Mouse (Mus musculus): ENCODE measurements around the gene AI413582. TPM values are rescaled to one million over a fixed set of nuclear protein-coding genes. Genes with fewer than 3 reads are reported as not detected.

The AI413582 gene
- total and polyA plus RNA-seq, 3 experiments: 14.6 to 43.6 (median 30.2) TPM

DNA sequence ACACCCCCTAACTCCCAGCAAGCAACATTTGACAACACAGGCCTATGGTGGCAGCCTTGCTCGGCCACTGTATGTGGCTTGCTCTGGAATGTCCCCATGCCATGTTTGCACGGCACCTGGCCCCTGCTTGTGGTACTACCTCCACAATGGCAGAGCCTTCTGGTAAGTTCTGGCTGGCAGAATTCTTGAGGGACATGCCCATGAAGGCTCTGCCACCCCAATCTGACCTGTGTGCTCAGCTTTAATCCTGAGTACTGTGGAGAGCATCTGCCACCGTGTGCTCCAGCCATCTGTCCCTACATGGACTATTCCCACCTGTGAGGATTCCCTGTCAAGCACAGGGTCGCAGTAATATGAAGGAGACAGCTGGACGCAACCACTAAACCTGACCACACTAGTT, 35.3 kb upstream of the AI413582 start:
- dilution Hi-C loops (cut with MboI; ENCODE audit: extremely low pct_ligation_motif_present, extremely low pct_unique_long_range_greater_than_20kb, low sequenced_read_pairs) (no loop called here), in situ Hi-C loops (cut with MboI; ENCODE audit: low pct_ligation_motif_present, low pct_unique_long_range_greater_than_20kb, low sequenced_read_pairs) (no loop called here)
- H3K27ac ChIP-seq (ENCODE audit: insufficient read depth, low read depth): no peak overlapping the region
- peaks cover 0 to 32% of the 10 kb centered on the region in 2 experiments; a peak in 2 of 4 replicates for H3K4me1 ChIP-seq (ENCODE audit: control insufficient read depth in 1 of 2, insufficient read depth in 2 of 2)
- peaks cover 13% of the 10 kb centered on the region for H3K79me2 ChIP-seq (replicated peaks; ENCODE audit: control insufficient read depth, extremely low read depth, insufficient read depth, poor library complexity, severe bottlenecking)
- no peak overlapping the region for H3K4me3 ChIP-seq (replicated peaks in 1 of 3; ENCODE audit: low read depth in 2 of 3, low read length in 2 of 3, poor library complexity in 1 of 3)
- TF ChIP-seq POLR2A (IDR thresholded peaks at IDR 0.05; ENCODE audit: low read depth, low read length) (no peak), JUN (IDR thresholded peaks at IDR 0.05; ENCODE audit: insufficient read depth, low read depth, low read length) (no peak), MXI1 (IDR thresholded peaks at IDR 0.05; ENCODE audit: low read depth, low read length) (no peak), MEF2A (IDR thresholded peaks at IDR 0.05; ENCODE audit: borderline replicate concordance, low read depth, low read length) (no peak), MYC (IDR thresholded peaks at IDR 0.05; ENCODE audit: low read depth, low read length) (no peak), UBTF (IDR thresholded peaks at IDR 0.05; ENCODE audit: low read depth, low read length) (no peak), E2F4 (IDR thresholded peaks at IDR 0.05; ENCODE audit: insufficient replicate concordance, low read depth, low read length) (no peak), ZC3H11A (IDR thresholded peaks at IDR 0.05; ENCODE audit: low read depth, low read length) (no peak), SMC3 (IDR thresholded peaks at IDR 0.05; ENCODE audit: low read depth, low read length) (no peak), MAX (IDR thresholded peaks at IDR 0.05; ENCODE audit: low read length) (no peak), TBP (conservative IDR thresholded peaks at IDR 0.05; ENCODE audit: low read depth, low read length) (no peak), ETS1 (conservative IDR thresholded peaks at IDR 0.05; ENCODE audit: low read depth, low read length) (no peak), USF2 (conservative IDR thresholded peaks at IDR 0.05; ENCODE audit: low read depth, low read length) (no peak), RCOR1 (conservative IDR thresholded peaks at IDR 0.05; ENCODE audit: low read depth, low read length) (no peak), NELFE (IDR thresholded peaks at IDR 0.05; ENCODE audit: low read depth, low read length) (no peak), IRF4 (IDR thresholded peaks at IDR 0.05; ENCODE audit: low read depth, low read length) (no peak), CHD2 (IDR thresholded peaks at IDR 0.05; ENCODE audit: low read length) (no peak), SIN3A (IDR thresholded peaks at IDR 0.05; ENCODE audit: low read length) (no peak)
- H3K9me3 ChIP-seq (replicated peaks; ENCODE audit: low read length): no peaks in the 10 kb centered on the region
- H3K4me2 ChIP-seq (ENCODE audit: insufficient read depth, low read depth, poor library complexity, severe bottlenecking): no peak overlapping the region
- no peak for DNase-seq (ENCODE audit: extremely low read depth)
- H3K27me3 ChIP-seq (replicated peaks): no peaks in the 10 kb centered on the region
- peaks cover 9 to 37% of the 10 kb centered on the region in 2 experiments for H3K36me3 ChIP-seq (replicated peaks in 1 of 2; ENCODE audit: control insufficient read depth in 1 of 2, insufficient read depth in 1 of 2, low read length in 1 of 2)
- H3K9ac ChIP-seq (ENCODE audit: insufficient read depth, low read depth): no peak overlapping the region

- peaks cover 13% of the 10 kb centered on the region for H3K79me2 ChIP-seq (replicated peaks; ENCODE audit: control insufficient read depth, extremely low read depth, insufficient read depth, poor library complexity, severe bottlenecking)
- dilution Hi-C loops (cut with MboI; ENCODE audit: extremely low pct_ligation_motif_present, extremely low pct_unique_long_range_greater_than_20kb, low sequenced_read_pairs) (no loop called here), in situ Hi-C loops (cut with MboI; ENCODE audit: low pct_ligation_motif_present, low pct_unique_long_range_greater_than_20kb, low sequenced_read_pairs) (no loop called here)
- TF ChIP-seq MYC (IDR thresholded peaks at IDR 0.05; ENCODE audit: low read depth, low read length): no peak
- no peak for TF ChIP-seq JUND (conservative IDR thresholded peaks at IDR 0.05; ENCODE audit: low read depth, low read length)
- TF ChIP-seq ETS1 (conservative IDR thresholded peaks at IDR 0.05; ENCODE audit: low read depth, low read length): no peak
- H3K27me3 ChIP-seq (replicated peaks): no peaks in the 10 kb centered on the region
- peaks cover 14 to 41% of the 10 kb centered on the region in 2 experiments for H3K36me3 ChIP-seq (replicated peaks in 1 of 2; ENCODE audit: control insufficient read depth in 1 of 2, insufficient read depth in 1 of 2, low read length in 1 of 2)
- H3K4me2 ChIP-seq (ENCODE audit: insufficient read depth, low read depth, poor library complexity, severe bottlenecking): no peak overlapping the region
- no peak overlapping the region for H3K4me3 ChIP-seq (replicated peaks in 1 of 3; ENCODE audit: low read depth in 2 of 3, low read length in 2 of 3, poor library complexity in 1 of 3)
- H3K9ac ChIP-seq (ENCODE audit: insufficient read depth, low read depth): no peak overlapping the region
- DNase-seq (ENCODE audit: extremely low read depth): no peak
- no peaks in the 10 kb centered on the region for H3K9me3 ChIP-seq (replicated peaks; ENCODE audit: low read length)
- no peak overlapping the region for H3K27ac ChIP-seq (ENCODE audit: insufficient read depth, low read depth)
- H3K4me1 ChIP-seq (ENCODE audit: control insufficient read depth in 1 of 2, insufficient read depth in 2 of 2): peaks cover 0 to 32% of the 10 kb centered on the region in 2 experiments; a peak in 2 of 4 replicates
These were observed 34.7 kb upstream of the AI413582 start for GRCm38 (mm10) chr17:27600286-27600685.
